Mouse (Mus musculus): ENCODE data around the gene Tle2.

The Tle2 gene

DNA sequence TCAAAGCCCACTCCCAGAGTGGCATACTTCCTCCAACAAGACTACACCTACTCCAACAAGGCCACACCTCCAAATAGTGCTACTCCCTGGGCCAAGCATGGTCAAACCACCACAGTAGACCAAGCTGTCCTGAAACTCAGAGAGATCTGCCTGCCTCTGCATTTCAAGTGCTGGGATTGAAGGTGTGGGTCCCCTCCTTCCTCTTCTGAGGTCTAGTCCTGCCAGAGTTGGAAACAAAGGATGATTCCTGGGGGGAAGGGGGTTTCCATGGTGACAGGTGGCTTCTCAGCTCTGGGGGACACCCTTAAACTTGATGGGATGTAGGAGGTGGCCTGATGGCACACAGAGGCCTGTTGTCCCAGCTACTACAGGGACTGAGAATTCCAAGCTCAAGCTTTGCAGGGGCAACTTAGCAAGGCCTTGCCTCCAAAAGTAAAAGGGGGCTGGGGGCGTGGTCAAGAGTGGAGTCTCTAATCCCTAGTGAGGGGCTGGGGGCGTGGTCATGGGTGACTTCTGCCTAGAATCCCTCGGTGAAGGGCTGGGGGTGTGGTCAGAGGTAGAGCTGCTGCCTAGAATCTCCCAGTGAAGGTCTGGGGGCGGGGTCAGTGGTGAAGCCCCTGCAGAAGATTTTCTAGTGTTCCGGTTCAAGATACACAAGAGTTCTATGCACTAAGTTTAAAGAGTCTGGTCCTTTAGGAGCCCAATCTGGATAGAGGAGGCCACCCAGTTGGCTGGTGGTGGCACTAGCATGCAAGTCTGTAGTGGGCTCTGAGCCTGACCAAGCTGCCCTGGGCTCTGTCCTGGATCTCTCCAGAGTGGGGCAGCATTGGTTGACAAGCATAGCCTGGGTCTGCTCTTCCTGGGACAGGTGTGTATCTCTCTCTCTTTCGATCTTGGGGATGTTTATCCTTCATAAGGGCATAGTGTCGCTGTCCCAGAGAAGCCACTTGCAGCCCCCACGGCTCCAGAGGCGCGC lies at the start of gene Tle2:
TSS of gene Tle2 (plus strand) at position 481 of the 976 bp plus-strand sequence.
- no peak for DNase-seq (ENCODE audit: low spot score)

- DNase-seq (ENCODE audit: low spot score), result no peak
Observed at GRCm38 (mm10) chr10:81525017-81525694, 49.2 kb upstream of the Tle2 start.

DNA sequence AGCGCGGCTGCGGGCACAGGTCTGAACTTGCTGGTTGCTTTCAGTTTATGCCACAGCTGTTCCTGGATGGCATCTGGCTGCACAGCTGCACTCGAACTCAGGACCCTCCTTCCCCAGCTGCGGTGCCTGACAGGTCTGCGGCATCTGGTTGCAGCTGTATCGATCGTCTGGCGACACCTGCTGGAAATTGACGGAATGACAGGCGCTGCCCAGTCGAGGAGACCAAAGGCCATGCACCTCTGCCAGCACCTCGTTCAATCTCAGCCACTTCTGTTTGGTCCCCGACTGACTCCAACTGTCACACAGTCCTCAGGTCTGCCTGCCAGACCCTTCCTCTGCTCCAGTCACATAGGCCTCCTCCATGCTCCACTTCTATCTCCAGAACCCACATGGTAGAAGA lies 47.6 kb upstream of the Tle2 start:
- peak; percentile 77 for DNase-seq (ENCODE audit: low spot score)

- no peak for DNase-seq (ENCODE audit: low spot score)
Observed at GRCm38 (mm10) chr10:81534826-81535225, 39.5 kb upstream of the Tle2 start.

GRCm38 (mm10) chr10:81536734-81537133 lies 37.6 kb upstream of the Tle2 start:
- no peak for DNase-seq (ENCODE audit: low spot score)

DNA sequence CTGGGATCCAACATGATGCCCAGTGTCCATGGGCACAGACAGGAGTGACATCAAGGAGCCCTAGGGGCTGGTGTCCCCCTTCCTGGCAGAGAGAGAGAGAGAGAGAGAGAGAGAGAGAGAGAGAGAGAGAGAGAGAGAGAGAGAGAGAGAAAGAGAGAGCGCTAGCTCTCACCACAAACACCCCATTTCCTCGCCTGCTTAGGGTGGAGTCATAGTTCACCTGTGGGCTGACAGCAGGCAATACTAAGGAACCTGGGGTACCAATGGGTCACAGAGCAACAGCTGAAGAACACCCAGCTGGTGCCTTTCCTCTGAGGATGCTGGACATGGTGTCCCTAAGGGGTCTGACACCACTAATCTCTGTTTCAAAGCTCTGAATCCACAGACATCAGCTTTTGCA lies 36.9 kb upstream of the Tle2 start:
- DNase-seq (ENCODE audit: low spot score), result no peak

DNA sequence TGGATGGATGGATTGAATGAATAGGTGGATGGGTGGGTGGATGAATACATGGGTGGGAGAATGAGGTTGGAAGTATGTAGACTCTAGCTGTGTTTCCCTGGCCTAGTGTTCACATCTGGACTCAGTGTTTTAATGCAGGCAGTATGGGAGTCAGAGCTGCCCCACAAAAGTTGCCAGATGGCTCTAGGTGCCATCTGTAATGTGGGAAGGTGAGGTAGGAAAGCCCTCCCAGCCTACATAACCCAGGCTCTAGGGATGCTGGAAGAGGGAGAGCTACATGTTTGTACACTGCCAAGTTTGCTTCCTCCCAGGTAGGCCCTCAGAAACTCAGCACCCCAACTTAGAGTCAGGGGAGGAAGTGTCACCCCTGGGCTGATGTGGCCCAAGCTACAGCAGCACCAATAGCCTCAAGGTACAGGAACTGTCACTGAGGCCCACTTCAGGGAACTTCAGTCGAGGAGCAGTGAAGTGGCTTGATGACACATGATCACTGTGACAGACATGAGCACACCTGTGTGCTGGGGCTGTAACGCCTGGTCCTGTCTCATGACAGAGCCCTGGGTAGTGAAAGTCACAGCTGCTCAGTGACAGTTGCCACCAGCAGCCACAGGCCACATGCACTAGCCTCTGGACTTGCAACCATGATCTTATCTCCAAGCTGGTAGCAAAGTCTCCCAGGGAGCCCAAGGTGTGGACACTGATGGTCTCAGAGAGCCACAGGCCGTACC lies 35.9 kb upstream of the Tle2 start:
- no peak for DNase-seq (ENCODE audit: low spot score)

DNA sequence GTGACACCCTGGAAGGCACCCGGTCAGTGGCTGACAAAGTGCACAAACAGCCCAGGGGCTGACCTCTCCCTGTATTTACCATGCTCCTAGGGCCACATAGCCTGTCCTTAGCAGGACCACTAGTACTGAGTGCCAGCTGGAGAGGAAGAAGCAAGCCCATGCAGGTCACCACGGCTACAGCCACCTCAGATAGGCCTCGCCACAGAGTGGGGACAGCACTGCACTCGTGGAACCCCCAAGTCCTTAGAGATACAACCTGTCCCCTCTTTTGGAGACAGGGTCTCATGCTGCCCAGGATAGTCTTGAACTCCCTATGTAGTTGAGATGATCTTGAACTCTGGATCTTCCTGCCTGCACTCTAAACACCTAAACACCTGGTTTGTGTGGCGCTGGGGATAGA lies 33.0 kb upstream of the Tle2 start:
- DNase-seq (ENCODE audit: low spot score), result no peak

DNA sequence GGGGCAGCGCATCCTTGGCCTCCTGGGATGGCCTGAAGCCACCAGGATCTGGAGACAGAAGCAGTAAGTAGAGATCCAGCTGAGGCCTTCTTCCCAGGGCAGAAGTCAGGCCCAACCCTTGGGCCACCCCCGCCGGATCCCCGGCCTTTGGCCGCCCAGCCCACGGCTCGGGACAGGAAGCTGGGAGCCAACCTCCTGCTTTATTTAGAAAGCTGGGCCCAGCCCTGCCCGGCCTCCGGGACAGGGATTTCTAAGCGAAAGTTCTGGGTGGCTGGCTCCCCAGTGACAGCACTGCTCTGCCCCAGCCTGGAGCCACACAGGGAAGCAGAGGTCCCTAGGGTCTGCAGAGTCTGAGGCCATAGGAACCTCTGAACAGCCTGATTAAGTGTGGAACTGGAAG lies 32.6 kb upstream of the Tle2 start:
- DNase-seq (ENCODE audit: low spot score), result no peak

GRCm38 (mm10) chr10:81542727-81543460 lies 31.5 kb upstream of the Tle2 start:
- no peak for DNase-seq (ENCODE audit: low spot score)

DNA sequence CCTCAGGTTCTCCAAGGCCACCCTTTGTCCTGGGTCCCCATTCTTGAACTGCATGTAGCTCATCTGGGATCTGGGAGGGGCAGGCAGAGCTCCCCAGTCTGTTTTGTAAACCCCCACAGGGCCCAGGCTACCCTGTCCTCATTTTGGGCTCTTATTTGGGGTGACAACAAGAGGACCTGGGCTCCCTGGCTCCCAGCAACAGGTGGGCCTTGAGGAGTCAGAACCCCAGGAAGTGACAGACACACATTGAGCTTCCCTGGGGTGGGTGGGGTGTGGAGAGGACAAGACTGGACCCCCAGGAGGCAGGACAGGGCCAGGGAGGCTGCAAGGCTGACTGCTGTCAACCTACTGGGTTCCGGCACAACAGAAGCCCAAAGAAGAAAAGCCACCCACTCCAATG lies 30.7 kb upstream of the Tle2 start:
- no peak for DNase-seq (ENCODE audit: low spot score)

- DNase-seq (ENCODE audit: low spot score), result no peak
Observed at GRCm38 (mm10) chr10:81544296-81545160, 29.8 kb upstream of the Tle2 start.

GRCm38 (mm10) chr10:81545161-81545747 lies 29.1 kb upstream of the Tle2 start, which contains the start of gene Gna11:
Gna11 (minus strand) TSS chr10:81545190.
- DNase-seq (ENCODE audit: low spot score), result peak; percentile 100

GRCm38 (mm10) chr10:81546332-81546731 lies 28.0 kb upstream of the Tle2 start:
- DNase-seq (ENCODE audit: low spot score), result no peak

- no peak for DNase-seq (ENCODE audit: low spot score)
Observed at GRCm38 (mm10) chr10:81546788-81547571, 27.4 kb upstream of the Tle2 start.

DNA sequence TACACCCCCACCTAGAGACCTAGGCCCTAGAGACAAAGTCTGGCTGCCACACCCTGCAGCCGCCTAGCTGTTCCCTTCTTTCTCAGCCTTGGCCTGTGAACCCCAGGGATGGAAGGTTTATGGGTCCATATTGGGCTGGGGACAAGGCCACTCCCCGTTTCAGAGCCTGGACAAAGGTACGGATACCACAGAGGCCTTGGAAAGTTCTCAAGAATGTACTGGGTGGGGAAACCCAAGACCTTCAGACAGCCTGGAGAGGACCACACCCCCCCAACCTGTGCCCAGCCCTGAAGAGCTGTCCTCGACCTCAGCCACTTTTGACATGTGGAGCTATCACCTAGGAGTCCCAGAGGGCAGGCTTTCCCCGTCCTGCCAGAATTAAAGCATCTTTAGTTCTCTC lies 25.4 kb upstream of the Tle2 start:
- DNase-seq (ENCODE audit: low spot score), result no peak

DNA sequence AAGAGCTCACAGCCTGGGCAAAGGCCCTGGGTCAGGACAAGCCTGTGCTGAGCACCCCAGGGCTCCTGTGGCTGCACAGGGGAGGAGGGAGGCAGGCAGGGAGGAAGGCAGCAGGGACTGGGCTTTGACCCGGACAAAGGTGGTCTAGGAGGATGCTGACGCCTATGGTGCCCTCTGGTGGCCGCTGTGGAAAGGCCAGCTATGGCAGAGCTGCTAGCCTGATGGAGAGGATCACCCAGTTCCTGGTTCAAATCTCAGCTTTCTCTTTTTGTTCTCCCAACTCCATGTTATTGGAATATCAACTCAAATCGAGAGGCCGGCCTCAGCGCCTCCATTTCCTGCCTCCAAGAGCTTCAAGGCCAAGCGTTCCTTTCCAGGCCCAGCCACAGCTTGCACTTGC lies 24.1 kb upstream of the Tle2 start:
- no peak for DNase-seq (ENCODE audit: low spot score)

DNA sequence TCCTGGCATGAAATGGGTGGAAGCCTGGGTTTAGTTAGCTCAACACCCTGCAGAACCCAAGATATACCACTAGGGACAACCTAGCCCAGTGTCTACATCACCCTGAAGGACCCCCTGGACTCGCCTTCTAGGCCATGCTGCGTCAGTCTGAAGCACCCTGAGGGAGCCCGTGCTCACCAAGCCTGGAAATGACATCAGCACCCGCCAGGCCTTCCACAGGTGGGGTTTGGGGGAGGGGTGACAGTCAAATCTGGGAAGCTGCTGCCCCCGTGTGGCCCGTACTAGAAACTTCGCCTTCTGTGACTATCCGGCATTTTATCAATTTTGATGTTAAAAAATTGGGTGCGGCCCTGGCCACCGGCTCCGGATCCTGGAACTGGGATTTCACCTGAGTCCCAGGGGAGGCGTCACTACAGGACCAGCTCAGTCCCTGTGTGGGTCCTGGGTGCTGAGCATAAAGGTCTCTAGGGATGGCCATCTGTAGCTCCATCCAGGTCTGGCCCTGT lies 22.7 kb upstream of the Tle2 start:
- DNase-seq (ENCODE audit: low spot score), result peak; percentile 66

GRCm38 (mm10) chr10:81553232-81553631 lies 21.1 kb upstream of the Tle2 start:
- no peak for DNase-seq (ENCODE audit: low spot score)
